Mouse (Mus musculus): ENCODE measurements at regions not wholly inside any gene's neighbourhood (a gene's known extent, or its start where the extent isn't known, plus 50 kb on each side); places are given as distances from the start of the nearest gene placed in this dataset.

GRCm38 (mm10) chr4:22300206-22300605 lies 57.1 kb upstream of the Fbxl4 start:
- no peak for DNase-seq (ENCODE audit: low spot score)

GRCm38 (mm10) chr4:22301148-22301942 lies 56.0 kb upstream of the Fbxl4 start:
- DNase-seq (ENCODE audit: low spot score) = no peak

- DNase-seq (ENCODE audit: low spot score) = no peak
Observed at GRCm38 (mm10) chr4:22301943-22302215, 55.5 kb upstream of the Fbxl4 start.

DNA sequence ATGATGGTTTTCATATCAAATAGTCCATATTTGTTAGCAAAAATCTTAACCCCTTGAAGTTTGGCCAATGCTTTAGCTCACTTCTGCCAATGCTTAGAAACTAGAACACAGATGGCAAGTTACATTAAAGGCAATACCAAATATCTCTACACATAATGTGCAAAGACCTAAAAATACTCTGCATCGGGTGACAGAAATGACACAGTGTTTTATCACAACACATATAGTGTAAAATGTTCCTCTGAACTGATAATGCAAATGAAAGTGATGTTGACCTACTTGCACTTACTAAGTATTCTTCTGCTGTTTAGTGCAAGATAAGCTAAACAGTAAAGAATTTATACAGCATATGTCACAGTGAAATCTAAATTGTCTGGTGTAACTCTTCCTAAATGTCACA lies 55.1 kb upstream of the Fbxl4 start:
- no peak for DNase-seq (ENCODE audit: low spot score)
